Mouse (Mus musculus): ENCODE results near the gene B3gnt9. TPM values are rescaled to one million over a fixed set of nuclear protein-coding genes. Genes with fewer than 3 reads are reported as not detected.

The B3gnt9 gene
- polyA plus RNA-seq, 1 experiment from 2014 or later: 17.4 TPM

- DNase-seq: peak; percentile 71
- Histone ChIP-seq H3K36me3 (ENCODE audit: insufficient read depth) (no peaks in the 10 kb centered on the region), H3K27ac (ENCODE audit: low read depth) (no peak overlapping the region), H3K9me3 (ENCODE audit: low read depth, low read length) (no peaks in the 10 kb centered on the region), H3K4me2 (peak overlapping the region; percentile 67), H3K9ac (peak overlapping the region; percentile 4), H3K4me3 (ENCODE audit: low read depth, low read length) (peak overlapping the region; percentile 37), H3K27me3 (ENCODE audit: insufficient read depth, low read length) (peaks cover 33% of the 10 kb centered on the region), H3K4me1 (ENCODE audit: insufficient read depth) (peaks cover 10% of the 10 kb centered on the region; the same call in 1 of the 2 replicates)
- WGBS: 4% methylated on average over 55 of the region's 55 CpGs
- ATAC-seq (ENCODE audit: insufficient read depth): peak; percentile 0; the same call in 1 of the 2 replicates
- TF ChIP-seq CTCF (IDR thresholded peaks at IDR 0.05; ENCODE audit: low read depth): peak; percentile 34
Measured at GRCm38 (mm10) chr8:105258911-105259720, 4.2 kb upstream of the B3gnt9 start.

GRCm38 (mm10) chr8:105257318-105258114 lies 2.6 kb upstream of the B3gnt9 start:
- peaks cover 10% of the 10 kb centered on the region; the same call in 1 of the 2 replicates for H3K4me1 ChIP-seq (ENCODE audit: insufficient read depth)
- H3K9me3 ChIP-seq (ENCODE audit: low read depth, low read length): no peaks in the 10 kb centered on the region
- WGBS: 75% methylated on average over 7 of the region's 7 CpGs
- no peak overlapping the region for H3K4me3 ChIP-seq (ENCODE audit: low read depth, low read length)
- H3K27me3 ChIP-seq (ENCODE audit: insufficient read depth, low read length): peaks cover 31% of the 10 kb centered on the region
- ATAC-seq (ENCODE audit: insufficient read depth): no peak
- H3K27ac ChIP-seq (ENCODE audit: low read depth): no peak overlapping the region
- H3K36me3 ChIP-seq (ENCODE audit: insufficient read depth): peaks cover 13% of the 10 kb centered on the region
- no peak for TF ChIP-seq CTCF (IDR thresholded peaks at IDR 0.05; ENCODE audit: low read depth)
- no peak overlapping the region for H3K4me2 ChIP-seq
- DNase-seq: no peak
- H3K9ac ChIP-seq: no peak overlapping the region

- Histone ChIP-seq H3K9ac (peak overlapping the region; percentile 74), H3K27ac (ENCODE audit: low read depth) (peak overlapping the region; percentile 91), H3K4me2 (peak overlapping the region; percentile 98), H3K9me3 (ENCODE audit: low read depth, low read length) (no peaks in the 10 kb centered on the region), H3K27me3 (ENCODE audit: insufficient read depth, low read length) (peaks cover 16% of the 10 kb centered on the region), H3K4me1 (ENCODE audit: insufficient read depth) (peaks cover 6% of the 10 kb centered on the region; the same call in 1 of the 2 replicates), H3K4me3 (ENCODE audit: low read depth, low read length) (peak overlapping the region; percentile 63), H3K36me3 (ENCODE audit: insufficient read depth) (peaks cover 43% of the 10 kb centered on the region)
- peak; percentile 84 for TF ChIP-seq CTCF (IDR thresholded peaks at IDR 0.05; ENCODE audit: low read depth)
- DNase-seq: peak; percentile 96
- under 1% methylated on average over 74 of the region's 74 CpGs for WGBS
- peak; percentile 91 for ATAC-seq (ENCODE audit: insufficient read depth)
Measured at GRCm38 (mm10) chr8:105254152-105254965, 594 bp downstream of the B3gnt9 start.

- Histone ChIP-seq H3K27ac (ENCODE audit: low read depth) (peak overlapping the region; percentile 91; the same call in 1 of the 2 replicates), H3K4me1 (ENCODE audit: insufficient read depth) (peaks cover 2% of the 10 kb centered on the region; the same call in 1 of the 2 replicates), H3K9me3 (ENCODE audit: low read depth, low read length) (no peaks in the 10 kb centered on the region), H3K4me3 (ENCODE audit: low read depth, low read length) (peak overlapping the region; percentile 63), H3K9ac (peak overlapping the region; percentile 74), H3K4me2 (peak overlapping the region; percentile 98), H3K27me3 (ENCODE audit: insufficient read depth, low read length) (peaks cover 10% of the 10 kb centered on the region), H3K36me3 (ENCODE audit: insufficient read depth) (peaks cover 49% of the 10 kb centered on the region)
- no peak for TF ChIP-seq CTCF (IDR thresholded peaks at IDR 0.05; ENCODE audit: low read depth)
- ATAC-seq (ENCODE audit: insufficient read depth) (peak; percentile 14; the same call in 1 of the 2 replicates), DNase-seq (no peak)
- 36% methylated on average over 20 of the region's 20 CpGs for WGBS
Measured at GRCm38 (mm10) chr8:105253766-105254151, 1.2 kb downstream of the B3gnt9 start.

- H3K9ac ChIP-seq: no peak overlapping the region
- H3K27me3 ChIP-seq (ENCODE audit: insufficient read depth, low read length): peaks cover 1% of the 10 kb centered on the region
- H3K4me1 ChIP-seq (ENCODE audit: insufficient read depth): peaks cover 2% of the 10 kb centered on the region; the same call in 1 of the 2 replicates
- 75% methylated on average over 10 of the region's 10 CpGs for WGBS
- TF ChIP-seq CTCF (IDR thresholded peaks at IDR 0.05; ENCODE audit: low read depth): no peak
- peaks cover 57% of the 10 kb centered on the region for H3K36me3 ChIP-seq (ENCODE audit: insufficient read depth)
- H3K4me3 ChIP-seq (ENCODE audit: low read depth, low read length): peak overlapping the region; percentile 63; the same call in 1 of the 2 replicates
- ATAC-seq (ENCODE audit: insufficient read depth) (no peak), DNase-seq (no peak)
- H3K4me2 ChIP-seq: peak overlapping the region; percentile 98
- no peaks in the 10 kb centered on the region for H3K9me3 ChIP-seq (ENCODE audit: low read depth, low read length)
- H3K27ac ChIP-seq (ENCODE audit: low read depth): no peak overlapping the region
Measured at GRCm38 (mm10) chr8:105252680-105253537, 2.0 kb downstream of the B3gnt9 start.

GRCm38 (mm10) chr8:105251954-105252353 lies 3.0 kb downstream of the B3gnt9 start:
- Histone ChIP-seq H3K9ac (no peak overlapping the region), H3K4me3 (ENCODE audit: low read depth, low read length) (no peak overlapping the region), H3K4me2 (no peak overlapping the region), H3K9me3 (ENCODE audit: low read depth, low read length) (no peaks in the 10 kb centered on the region), H3K27me3 (ENCODE audit: insufficient read depth, low read length) (no peaks in the 10 kb centered on the region), H3K36me3 (ENCODE audit: insufficient read depth) (peaks cover 65% of the 10 kb centered on the region), H3K27ac (ENCODE audit: low read depth) (no peak overlapping the region), H3K4me1 (ENCODE audit: insufficient read depth) (peaks cover 2% of the 10 kb centered on the region; the same call in 1 of the 2 replicates)
- DNase-seq: no peak
- 83% methylated on average over 6 of the region's 6 CpGs for WGBS
- no peak for TF ChIP-seq CTCF (IDR thresholded peaks at IDR 0.05; ENCODE audit: low read depth)
- no peak for ATAC-seq (ENCODE audit: insufficient read depth)
